Mouse (Mus musculus) kidney, postnatal 0 days (tissue): ENCODE results near the gene Mpp6. TPM values are rescaled to one million over a fixed set of nuclear protein-coding genes. Genes with fewer than 3 reads are reported as not detected.

Experiments used
- ATAC-seq: fragments of 200-750 bp; cut with Nextera tagmentation; replicated peaks from 2 replicates; pipeline ENCODE4 v1.8.0; 2017; ENCODE audit warnings: low read depth, moderate number of reproducible peaks, moderate TSS enrichment, moderate library complexity; ENCODE audit not compliant: low FRiP score
- DNase-seq: peaks from one replicate; pipeline ENCODE4 v3.0.0-alpha.2; 2016; ENCODE audit warnings: low spot score
- H3K27ac ChIP-seq: fragments of 300-500 bp; sonication (generic); 2 replicates; pipeline ENCODE4 v1.5.1; 2014; ENCODE audit warnings: mild to moderate bottlenecking
- H3K27me3 ChIP-seq: fragments of 300-500 bp; sonication (generic); 2 replicates; pipeline ENCODE4 v1.6.1; 2014; ENCODE audit warnings: low read length, mixed read lengths; ENCODE audit not compliant: insufficient read depth
- H3K36me3 ChIP-seq: fragments of 300-500 bp; sonication (generic); 2 replicates; pipeline ENCODE4 v1.6.1; 2014; ENCODE audit warnings: low read length, mixed read lengths; ENCODE audit not compliant: insufficient read depth
- H3K4me1 ChIP-seq: fragments of 300-500 bp; sonication (generic); replicated peaks from 2 replicates; pipeline ENCODE4 v1.6.1; 2014; ENCODE audit warnings: antibody characterized with exemption, low read length, mixed read lengths; ENCODE audit not compliant: insufficient read depth
- H3K4me2 ChIP-seq: fragments of 300-500 bp; sonication (generic); 2 replicates; pipeline ENCODE4 v1.6.1; 2014; ENCODE audit warnings: mild to moderate bottlenecking, low read length, moderate library complexity, mixed read lengths
- H3K4me3 ChIP-seq: fragments of 300-500 bp; sonication (generic); replicated peaks from 2 replicates; pipeline ENCODE4 v1.5.1; 2014; ENCODE audit warnings: low read depth, low read length
- H3K9ac ChIP-seq: fragments of 300-500 bp; sonication (generic); 2 replicates; pipeline ENCODE4 v1.6.1; 2014; ENCODE audit warnings: low read depth, low read length
- H3K9me3 ChIP-seq: fragments of 300-500 bp; sonication (generic); replicated peaks from 2 replicates; pipeline ENCODE4 v1.6.1; 2016; ENCODE audit warnings: low read length, inconsistent platforms, mixed read lengths
- CTCF ChIP-seq: IDR thresholded peaks from 2 replicates; pipeline ENCODE4 v1.5.1; 2016; ENCODE audit warnings: antibody characterized with exemption, low read depth, mild to moderate bottlenecking, moderate library complexity
- WGBS: fragments of 180-500 bp; shearing (Covaris S2); extraction: QIAGEN DNeasy Blood & Tissue Kit; methylation state at CpG from one replicate; pipeline ENCODE4 v1.1.7; 2014; 5-methylcytosine and 5-hydroxymethylcytosine counted together
- polyA plus RNA-seq: library from polyadenylated mRNA; unstranded; fragments of >200 nt; fragmentation: Nextera tagmentation; extraction: Ambion mirVana; gene quantifications from 2 replicates; pipeline ENCODE4 v1.2.1, GENCODE M21; 2015

The Mpp6 gene
- polyA plus RNA-seq, 1 experiment from 2014 or later: 96.1 TPM

GRCm38 (mm10) chr6:50244967-50245366 is 134.9 kb downstream of the Mpp6 start:
- no peak for ATAC-seq
- no peak for DNase-seq
- H3K4me1 ChIP-seq: no peaks in the 10 kb centered on the region
- H3K9me3 ChIP-seq: no peaks in the 10 kb centered on the region
- no peak overlapping the region for H3K27ac ChIP-seq
- H3K4me2 ChIP-seq: no peak overlapping the region
- no peak for TF ChIP-seq CTCF
- no peaks in the 10 kb centered on the region for H3K27me3 ChIP-seq
- 79% methylated on average over 4 of the region's 4 CpGs for WGBS
- H3K4me3 ChIP-seq: no peak overlapping the region
- H3K36me3 ChIP-seq: no peaks in the 10 kb centered on the region
- H3K9ac ChIP-seq: no peak overlapping the region

GRCm38 (mm10) chr6:50247356-50247755 is 137.3 kb downstream of the Mpp6 start:
- DNase-seq (no peak), ATAC-seq (no peak)
- no peaks in the 10 kb centered on the region for H3K36me3 ChIP-seq
- TF ChIP-seq CTCF: no peak
- 70% methylated on average over 2 of the region's 2 CpGs for WGBS
- no peaks in the 10 kb centered on the region for H3K27me3 ChIP-seq
- no peak overlapping the region for H3K27ac ChIP-seq
- H3K4me1 ChIP-seq: no peaks in the 10 kb centered on the region
- no peak overlapping the region for H3K4me2 ChIP-seq
- H3K9me3 ChIP-seq: no peaks in the 10 kb centered on the region
- no peak overlapping the region for H3K9ac ChIP-seq
- no peak overlapping the region for H3K4me3 ChIP-seq

- H3K4me1 ChIP-seq: peaks cover 4% of the 10 kb centered on the region; the same call in 1 of the 2 replicates
- TF ChIP-seq CTCF: no peak
- no peak overlapping the region for H3K9ac ChIP-seq
- 86% methylated on average over 4 of the region's 4 CpGs for WGBS
- H3K4me2 ChIP-seq: no peak overlapping the region
- no peaks in the 10 kb centered on the region for H3K36me3 ChIP-seq
- H3K9me3 ChIP-seq: no peaks in the 10 kb centered on the region
- no peaks in the 10 kb centered on the region for H3K27me3 ChIP-seq
- H3K4me3 ChIP-seq: no peak overlapping the region
- no peak for ATAC-seq
- no peak overlapping the region for H3K27ac ChIP-seq
- DNase-seq: no peak
These were observed 137.8 kb downstream of the Mpp6 start for GRCm38 (mm10) chr6:50247791-50248190.

Other genes starting within 250 kb of the Mpp6 start
- 54.5 and 59.5 TPM in 2 replicates for gene Gsdme, start 153.6 kb downstream of the Mpp6 start, polyA plus RNA-seq